Mouse (Mus musculus): ENCODE data around the gene Rassf6. TPM values are rescaled to one million over a fixed set of nuclear protein-coding genes. Genes with fewer than 3 reads are reported as not detected.

Gene Rassf6
- total and polyA plus RNA-seq, 2 experiments from 2014 or later, result 0.41 to 0.65 TPM

DNA sequence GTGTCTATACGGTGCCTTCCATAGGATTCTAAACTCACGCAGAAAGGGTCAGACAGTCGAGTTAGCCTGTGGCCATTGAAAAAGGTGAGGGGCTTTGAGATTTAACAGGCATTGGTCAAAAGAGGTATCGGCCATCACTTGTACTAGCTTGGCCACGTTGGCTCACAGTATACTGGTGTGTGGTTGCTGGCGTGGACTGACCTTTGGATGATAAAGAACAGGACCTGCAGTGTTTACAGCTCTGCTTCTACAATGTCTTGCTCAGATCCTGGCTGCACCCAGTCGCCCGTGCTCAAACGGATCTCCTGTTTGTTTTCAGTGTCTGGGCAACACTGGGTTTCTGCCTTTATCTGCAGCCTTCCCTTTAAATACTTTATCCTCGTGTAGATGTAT, 757 bp upstream of the Rassf6 start:
- Histone ChIP-seq H3K4me3 (ENCODE audit: low read depth, low read length) (no peak overlapping the region), H3K9me3 (replicated peaks; ENCODE audit: control insufficient read depth, low read length) (no peaks in the 10 kb centered on the region), H3K27ac (ENCODE audit: low read depth) (no peak overlapping the region), H3K36me3 (replicated peaks; ENCODE audit: control insufficient read depth, insufficient read depth, low read length) (no peaks in the 10 kb centered on the region), H3K9ac (replicated peaks; ENCODE audit: low read depth, low read length) (no peak overlapping the region), H3K4me2 (ENCODE audit: low read depth, low read length) (no peak overlapping the region), H3K27me3 (ENCODE audit: control insufficient read depth, insufficient read depth, low read length) (0 out of 2 replicates have a peak, but pooled peaks cover 6% of the 10 kb centered on the region), H3K4me1 (ENCODE audit: control insufficient read depth, insufficient read depth) (peaks cover 11% of the 10 kb centered on the region)
- WGBS, result 48% methylated on average over 10 of the region's 10 CpGs
- DNase-seq (ENCODE audit: low spot score), result no peak
- no peak for TF ChIP-seq CTCF (IDR thresholded peaks at IDR 0.05; ENCODE audit: low read depth)
- ATAC-seq (ENCODE audit: insufficient read depth, low read depth), result no peak

DNA sequence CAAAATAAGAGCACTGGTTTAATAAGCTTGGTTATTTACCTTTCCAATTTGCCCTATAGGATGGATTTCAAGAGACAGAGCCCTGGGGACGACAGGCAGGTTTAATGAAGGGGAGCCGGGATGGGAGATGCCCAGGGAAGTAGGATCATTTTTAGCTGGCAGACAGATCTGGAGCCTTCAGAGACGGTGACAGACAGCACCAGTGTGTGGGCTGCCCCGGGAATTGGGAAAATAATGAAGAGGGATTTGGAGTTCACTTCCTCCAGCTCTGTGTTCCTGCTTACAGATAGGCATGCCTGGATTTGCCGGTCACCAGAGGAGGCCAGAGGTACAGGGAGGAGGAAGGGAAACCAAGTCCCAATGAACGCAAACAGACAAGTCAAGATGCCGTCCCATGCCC, 5.6 kb downstream of the Rassf6 start:
- no peak for DNase-seq (ENCODE audit: low spot score)
- H3K4me3 ChIP-seq (ENCODE audit: low read depth, low read length), result no peak overlapping the region
- ATAC-seq (ENCODE audit: insufficient read depth, low read depth), result no peak
- no peak overlapping the region for H3K27ac ChIP-seq (ENCODE audit: low read depth)
- no peaks in the 10 kb centered on the region for H3K9me3 ChIP-seq (replicated peaks; ENCODE audit: control insufficient read depth, low read length)
- no peak overlapping the region for H3K9ac ChIP-seq (replicated peaks; ENCODE audit: low read depth, low read length)
- H3K4me1 ChIP-seq (ENCODE audit: control insufficient read depth, insufficient read depth), result no peaks in the 10 kb centered on the region
- WGBS, result 72% methylated on average over 7 of the region's 7 CpGs
- H3K27me3 ChIP-seq (ENCODE audit: control insufficient read depth, insufficient read depth, low read length), result no peaks in the 10 kb centered on the region
- H3K36me3 ChIP-seq (replicated peaks; ENCODE audit: control insufficient read depth, insufficient read depth, low read length), result no peaks in the 10 kb centered on the region
- no peak overlapping the region for H3K4me2 ChIP-seq (ENCODE audit: low read depth, low read length)
- TF ChIP-seq EP300 (IDR thresholded peaks at IDR 0.05; ENCODE audit: low read depth) (no peak), CTCF (IDR thresholded peaks at IDR 0.05; ENCODE audit: low read depth) (no peak)

DNA sequence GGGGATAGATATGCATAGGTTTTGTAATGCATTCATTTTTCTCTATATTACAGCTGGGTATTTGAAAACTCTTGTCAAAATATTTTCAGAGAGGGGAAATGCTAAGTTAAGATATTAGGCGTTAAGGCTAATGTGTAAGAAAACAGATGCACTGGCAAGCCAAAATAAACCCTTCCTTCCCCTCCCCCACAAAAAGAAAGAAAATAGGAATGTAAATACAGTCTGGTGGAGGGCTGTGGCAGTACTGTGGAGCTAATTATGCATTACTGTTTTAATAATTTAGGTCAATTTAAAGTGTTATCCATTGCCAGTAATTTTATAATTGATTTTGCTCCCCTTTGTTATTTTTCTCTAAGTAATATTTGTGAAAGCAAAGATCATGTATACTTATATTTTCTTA, 11.9 kb downstream of the Rassf6 start:
- no peak for ATAC-seq (ENCODE audit: insufficient read depth, low read depth)
- no peak overlapping the region for H3K4me2 ChIP-seq (ENCODE audit: low read depth, low read length)

DNA sequence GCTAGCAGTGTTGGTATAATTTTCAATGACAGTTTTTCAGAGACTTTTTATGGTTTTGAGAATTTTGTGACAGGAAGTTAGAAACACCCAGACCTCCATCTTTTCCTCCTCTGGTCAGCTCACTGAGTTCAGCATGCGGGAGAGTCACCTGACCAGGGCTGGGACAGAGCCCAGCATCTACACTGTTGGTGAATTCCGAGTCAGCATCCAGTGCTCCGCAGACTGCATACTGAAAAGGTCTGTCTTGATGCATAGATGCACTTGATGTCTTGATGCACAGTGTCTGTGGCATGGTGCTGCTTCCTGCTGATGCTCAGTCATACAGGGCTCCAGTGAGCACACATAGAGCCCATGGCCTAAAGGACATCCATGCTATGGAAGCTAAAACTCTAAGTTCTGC, 12.4 kb downstream of the Rassf6 start:
- TF ChIP-seq CTCF (IDR thresholded peaks at IDR 0.05; ENCODE audit: low read depth), result no peak
- TF ChIP-seq EP300 (IDR thresholded peaks at IDR 0.05; ENCODE audit: low read depth), result no peak
- Histone ChIP-seq H3K4me3 (ENCODE audit: low read depth, low read length) (no peak overlapping the region), H3K27me3 (ENCODE audit: control insufficient read depth, insufficient read depth, low read length) (no peaks in the 10 kb centered on the region), H3K36me3 (replicated peaks; ENCODE audit: control insufficient read depth, insufficient read depth, low read length) (no peaks in the 10 kb centered on the region), H3K9me3 (replicated peaks; ENCODE audit: control insufficient read depth, low read length) (no peaks in the 10 kb centered on the region), H3K9ac (replicated peaks; ENCODE audit: low read depth, low read length) (no peak overlapping the region), H3K4me2 (ENCODE audit: low read depth, low read length) (no peak overlapping the region), H3K27ac (ENCODE audit: low read depth) (no peak overlapping the region), H3K4me1 (ENCODE audit: control insufficient read depth, insufficient read depth) (no peaks in the 10 kb centered on the region)
- ATAC-seq (ENCODE audit: insufficient read depth, low read depth), result no peak
- WGBS, result 81% methylated on average over 3 of the region's 3 CpGs
- DNase-seq (ENCODE audit: low spot score), result no peak

More for the DNA sequence above, 11.9 kb downstream of the Rassf6 start:
- Histone ChIP-seq H3K4me3 (ENCODE audit: low read depth, low read length) (no peak overlapping the region), H3K27me3 (ENCODE audit: control insufficient read depth, insufficient read depth, low read length) (no peaks in the 10 kb centered on the region), H3K36me3 (replicated peaks; ENCODE audit: control insufficient read depth, insufficient read depth, low read length) (no peaks in the 10 kb centered on the region), H3K9ac (replicated peaks; ENCODE audit: low read depth, low read length) (no peak overlapping the region), H3K27ac (ENCODE audit: low read depth) (no peak overlapping the region), H3K9me3 (replicated peaks; ENCODE audit: control insufficient read depth, low read length) (no peaks in the 10 kb centered on the region), H3K4me1 (ENCODE audit: control insufficient read depth, insufficient read depth) (no peaks in the 10 kb centered on the region)
- DNase-seq (ENCODE audit: low spot score), result no peak
- 47% methylated on average over 1 of the region's 1 CpGs for WGBS
- TF ChIP-seq EP300 (IDR thresholded peaks at IDR 0.05; ENCODE audit: low read depth) (no peak), CTCF (IDR thresholded peaks at IDR 0.05; ENCODE audit: low read depth) (no peak)

DNA sequence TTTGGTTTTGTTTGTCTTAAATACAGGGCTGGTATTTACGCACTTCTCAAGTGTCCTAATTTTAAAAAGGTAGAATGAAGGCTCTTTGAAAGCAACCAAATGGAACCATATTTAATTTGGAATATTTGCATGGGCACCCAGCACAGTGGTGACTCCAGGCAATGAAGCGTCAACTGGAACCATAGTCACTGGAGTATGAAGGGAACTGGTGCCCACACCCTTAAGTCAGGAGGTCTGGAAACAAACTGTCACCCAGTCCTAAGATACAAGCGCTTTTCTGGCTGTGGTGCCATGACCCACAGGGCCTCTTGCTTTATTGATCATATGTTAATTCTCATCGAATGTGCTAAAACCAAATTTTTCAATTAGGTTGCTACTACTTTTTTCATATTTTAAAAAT, 13.0 kb downstream of the Rassf6 start:
- Histone ChIP-seq H3K4me3 (ENCODE audit: low read depth, low read length) (no peak overlapping the region), H3K9ac (replicated peaks; ENCODE audit: low read depth, low read length) (no peak overlapping the region), H3K27me3 (ENCODE audit: control insufficient read depth, insufficient read depth, low read length) (no peaks in the 10 kb centered on the region), H3K9me3 (replicated peaks; ENCODE audit: control insufficient read depth, low read length) (no peaks in the 10 kb centered on the region), H3K27ac (ENCODE audit: low read depth) (no peak overlapping the region), H3K36me3 (replicated peaks; ENCODE audit: control insufficient read depth, insufficient read depth, low read length) (no peaks in the 10 kb centered on the region), H3K4me2 (ENCODE audit: low read depth, low read length) (no peak overlapping the region), H3K4me1 (ENCODE audit: control insufficient read depth, insufficient read depth) (no peaks in the 10 kb centered on the region)
- ATAC-seq (ENCODE audit: insufficient read depth, low read depth) (no peak), DNase-seq (ENCODE audit: low spot score) (no peak)
- TF ChIP-seq CTCF (IDR thresholded peaks at IDR 0.05; ENCODE audit: low read depth) (no peak), EP300 (IDR thresholded peaks at IDR 0.05; ENCODE audit: low read depth) (no peak)
- 87% methylated on average over 4 of the region's 4 CpGs for WGBS

DNA sequence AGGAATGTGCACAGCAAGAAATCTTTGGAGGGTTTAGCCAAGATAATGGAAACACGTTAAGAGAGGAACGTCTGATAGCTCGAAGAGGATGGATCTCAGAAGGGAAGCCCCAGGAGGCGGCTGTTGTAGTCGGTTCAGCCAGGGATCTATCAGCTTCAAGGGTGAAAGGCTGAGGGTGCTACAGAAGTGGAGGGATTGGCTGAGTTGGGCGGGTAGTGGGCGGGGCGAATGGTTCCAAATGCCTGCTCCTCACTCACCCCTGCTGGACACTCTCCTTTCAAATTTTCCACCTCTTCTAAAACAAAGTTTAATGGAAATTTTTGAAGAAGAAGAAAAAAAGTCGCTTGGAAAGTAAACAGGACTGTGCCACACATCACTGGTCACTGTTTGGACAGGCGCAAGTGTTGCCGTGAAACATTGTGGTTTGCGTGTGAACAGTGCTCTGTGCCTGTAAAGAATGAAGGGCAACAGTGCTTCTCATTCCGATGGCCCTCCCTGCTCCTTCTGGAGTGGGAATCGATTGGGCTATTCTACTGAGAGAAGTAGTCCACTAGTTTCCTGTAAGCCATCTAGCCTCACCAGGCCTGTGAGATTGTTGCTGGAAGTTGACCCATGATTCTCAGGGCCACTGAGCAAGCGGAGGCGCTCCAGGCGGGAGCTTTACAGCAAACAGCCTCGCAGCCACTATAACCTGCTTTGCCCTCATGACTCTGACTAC, 15.6 kb downstream of the Rassf6 start:
- WGBS, result 65% methylated on average over 18 of the region's 18 CpGs
- Histone ChIP-seq H3K9ac (replicated peaks; ENCODE audit: low read depth, low read length) (no peak overlapping the region), H3K27me3 (ENCODE audit: control insufficient read depth, insufficient read depth, low read length) (no peaks in the 10 kb centered on the region), H3K4me3 (ENCODE audit: low read depth, low read length) (no peak overlapping the region), H3K27ac (ENCODE audit: low read depth) (no peak overlapping the region), H3K4me2 (ENCODE audit: low read depth, low read length) (no peak overlapping the region), H3K36me3 (replicated peaks; ENCODE audit: control insufficient read depth, insufficient read depth, low read length) (no peaks in the 10 kb centered on the region), H3K4me1 (ENCODE audit: control insufficient read depth, insufficient read depth) (no peaks in the 10 kb centered on the region), H3K9me3 (replicated peaks; ENCODE audit: control insufficient read depth, low read length) (no peaks in the 10 kb centered on the region)
- TF ChIP-seq EP300 (IDR thresholded peaks at IDR 0.05; ENCODE audit: low read depth), result no peak
- TF ChIP-seq CTCF (IDR thresholded peaks at IDR 0.05; ENCODE audit: low read depth), result no peak
- ATAC-seq (ENCODE audit: insufficient read depth, low read depth) (no peak), DNase-seq (ENCODE audit: low spot score) (no peak)
